Mouse (Mus musculus): ENCODE data around the gene Olfr954.

Olfr954 gene

DNA sequence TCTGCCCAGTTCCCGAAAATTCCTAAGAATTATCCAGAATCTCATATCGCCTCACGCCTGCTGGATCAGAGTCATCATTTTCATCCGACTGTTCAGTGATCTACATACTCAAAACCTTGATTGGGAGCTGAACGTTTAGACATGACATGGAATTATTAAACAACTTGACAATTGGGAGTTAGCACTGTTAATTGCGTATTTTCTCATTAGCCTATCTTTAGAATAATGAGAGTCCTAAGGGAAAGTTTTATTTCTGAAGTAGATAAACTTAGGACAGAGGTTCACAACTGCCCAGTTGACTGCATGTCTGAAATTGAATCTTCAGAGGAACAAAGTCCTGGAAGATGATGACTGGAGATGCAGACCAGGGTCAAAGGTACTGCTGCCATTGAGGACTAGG lies at the start of gene Olfr954:
Olfr954 (plus strand) TSS at position 301 of the 400 bp plus-strand sequence.
- no peak for DNase-seq

DNA sequence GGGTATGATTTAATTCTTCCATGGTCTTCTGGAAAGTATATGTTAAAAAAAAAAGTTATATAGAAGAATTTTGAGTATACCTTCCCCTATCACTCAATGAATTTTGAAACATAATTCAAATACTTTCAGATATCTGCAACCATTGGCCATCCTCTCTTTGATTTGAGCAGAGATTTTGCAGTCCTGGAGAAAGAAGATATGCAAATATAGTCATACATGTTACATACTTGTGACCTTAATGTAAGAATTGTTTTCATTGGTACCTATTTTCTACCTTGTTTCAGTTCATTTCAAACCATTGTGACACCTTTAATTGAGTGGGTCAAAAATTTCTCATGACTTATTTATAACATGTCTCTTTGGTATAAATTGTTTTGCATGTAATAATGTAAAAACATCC lies 29.5 kb upstream of the Olfr954 start, which contains the start of gene Olfr952:
Olfr952 (minus strand) TSS at position 101 of the 400 bp plus-strand sequence.
- no peak for DNase-seq

DNA sequence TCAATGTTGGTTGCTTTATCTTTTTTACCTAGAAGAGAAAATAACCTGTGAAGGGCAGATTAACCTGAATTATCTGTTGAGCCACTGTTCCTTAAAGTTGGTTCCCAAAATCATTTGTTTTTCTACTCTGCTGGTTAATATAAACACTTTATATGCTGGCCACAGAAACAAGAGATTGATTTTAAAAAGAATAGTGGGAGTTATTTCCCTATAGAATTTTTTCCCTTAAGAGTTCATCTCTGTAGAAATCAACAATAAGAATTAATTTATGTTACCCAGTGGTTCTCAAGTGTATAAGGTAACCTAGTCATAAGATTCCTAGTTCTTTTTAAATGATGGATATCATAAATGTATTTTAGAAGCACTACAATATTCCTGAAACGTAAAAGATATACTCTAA lies 15.3 kb downstream of the Olfr954 start, which contains the start of gene Olfr955:
Olfr955 (minus strand) TSS at position 101 of the 400 bp plus-strand sequence.
- no peak for DNase-seq

DNA sequence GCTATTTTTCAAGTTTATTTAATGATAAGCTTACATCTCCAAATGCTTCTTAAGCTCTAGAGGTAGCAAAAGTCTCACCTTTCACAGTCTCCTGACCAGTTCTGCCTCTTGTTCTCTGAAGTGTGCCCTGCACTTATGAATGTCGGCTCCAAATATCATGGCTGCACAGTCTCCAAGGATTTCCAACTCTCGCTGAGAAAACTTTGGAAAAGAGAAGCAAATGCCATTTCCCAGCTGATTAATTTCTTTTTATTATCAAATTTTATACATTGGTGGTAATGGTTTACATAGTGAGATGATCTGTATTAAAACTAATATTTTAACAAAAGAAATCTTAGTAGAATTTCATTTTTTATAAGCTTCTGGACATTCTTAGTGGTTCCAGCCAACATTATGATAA lies 37.4 kb downstream of the Olfr954 start, which contains the start of gene Olfr44:
Olfr44 (minus strand) TSS at position 101 of the 400 bp plus-strand sequence.
- DNase-seq: no peak

DNA sequence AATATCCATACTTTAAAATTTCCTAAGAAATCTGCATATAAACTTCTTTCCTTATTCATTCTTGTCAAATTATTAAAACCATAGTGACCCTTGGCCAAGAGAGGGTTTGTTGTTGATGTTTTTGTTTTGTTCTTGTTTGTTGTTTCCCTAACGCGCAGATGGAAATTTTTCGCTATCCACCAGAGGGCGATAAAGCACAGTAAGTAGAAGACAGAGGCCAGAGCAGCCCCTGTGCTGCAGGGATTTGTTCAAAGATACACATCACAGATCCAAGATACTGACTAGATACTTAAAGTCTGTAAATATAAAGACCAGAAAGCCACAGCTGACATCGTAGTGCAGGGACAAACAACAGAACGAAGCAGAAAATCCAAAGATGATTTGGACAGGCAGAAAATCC lies 52.5 kb downstream of the Olfr954 start:
- no peak for DNase-seq

DNA sequence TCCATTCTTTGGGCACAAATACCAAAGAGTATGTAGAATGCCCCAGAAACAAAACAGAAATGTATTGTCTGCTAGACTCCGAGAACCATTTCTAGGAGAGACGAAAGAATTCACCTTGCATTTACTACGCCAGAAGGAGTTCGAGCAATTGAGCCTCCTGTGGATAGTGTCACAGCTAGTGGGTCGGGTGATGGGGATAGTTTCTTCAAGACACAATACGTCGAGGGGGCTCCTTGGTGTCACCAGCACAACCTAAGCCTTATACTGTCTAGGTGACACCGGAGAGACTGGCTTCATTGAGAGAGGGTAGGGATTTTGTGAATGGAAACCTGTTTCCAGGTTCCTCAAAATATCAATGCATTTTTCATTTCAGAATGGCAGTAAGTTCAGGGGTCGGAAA lies 52.9 kb downstream of the Olfr954 start:
- DNase-seq: no peak

All from thymus, postnatal 36 days (tissue).